ENCODE assay signal across 18 mouse cellular contexts in genomic region chr13:20551559-20551958, GRCm38 (mm10).
"Had no signal": no experiment of that assay in that cellular context is flagged by ENCODE, and none has a peak within 500 bp of the region (broad histone marks: within the 10 kb centered on the region; RNA-seq: fewer than 3 reads in every experiment).

No protein-coding gene starts in this region.

- H3K9me3 ChIP-seq: midbrain, embryonic 12.5 days; neural tube, embryonic 13.5 days; neural tube, embryonic 15.5 days had no signal

- H3K4me2 ChIP-seq: lung, embryonic 14.5 days; midbrain, embryonic 12.5 days; neural tube, embryonic 13.5 days; neural tube, embryonic 15.5 days had no signal

- H3K9ac ChIP-seq: lung, embryonic 14.5 days; midbrain, embryonic 12.5 days; neural tube, embryonic 13.5 days; neural tube, embryonic 15.5 days had no signal

- H3K27me3 ChIP-seq: midbrain, embryonic 12.5 days; neural tube, embryonic 13.5 days; neural tube, embryonic 15.5 days had no signal

- H3K4me3 ChIP-seq: midbrain, embryonic 12.5 days; myocyte; neural tube, embryonic 13.5 days; neural tube, embryonic 15.5 days had no signal

- H3K36me3 ChIP-seq: midbrain, embryonic 12.5 days; neural tube, embryonic 15.5 days had no signal

- ATAC-seq: midbrain, embryonic 16.5 days had no signal

- DNase-seq: lung, adult 18-20 months; lung, embryonic 14.5 days; lung, postnatal 10 days; lung, postnatal 4 days; midbrain, embryonic 14.5 days; retina, postnatal 1 day; right cerebral cortex, adult 18-20 months; right cerebral cortex, postnatal 25 days; right cerebral cortex, postnatal 4 days; spleen, adult 18-20 months; thymus, adult 18-20 months; thymus, postnatal 14 days; thymus, postnatal 36 days had no signal

- H3K27ac ChIP-seq: midbrain, embryonic 12.5 days; neural tube, embryonic 13.5 days; neural tube, embryonic 15.5 days had no signal

- H3K4me1 ChIP-seq: neural tube, embryonic 15.5 days had no signal
